In the genomic region with DNA sequence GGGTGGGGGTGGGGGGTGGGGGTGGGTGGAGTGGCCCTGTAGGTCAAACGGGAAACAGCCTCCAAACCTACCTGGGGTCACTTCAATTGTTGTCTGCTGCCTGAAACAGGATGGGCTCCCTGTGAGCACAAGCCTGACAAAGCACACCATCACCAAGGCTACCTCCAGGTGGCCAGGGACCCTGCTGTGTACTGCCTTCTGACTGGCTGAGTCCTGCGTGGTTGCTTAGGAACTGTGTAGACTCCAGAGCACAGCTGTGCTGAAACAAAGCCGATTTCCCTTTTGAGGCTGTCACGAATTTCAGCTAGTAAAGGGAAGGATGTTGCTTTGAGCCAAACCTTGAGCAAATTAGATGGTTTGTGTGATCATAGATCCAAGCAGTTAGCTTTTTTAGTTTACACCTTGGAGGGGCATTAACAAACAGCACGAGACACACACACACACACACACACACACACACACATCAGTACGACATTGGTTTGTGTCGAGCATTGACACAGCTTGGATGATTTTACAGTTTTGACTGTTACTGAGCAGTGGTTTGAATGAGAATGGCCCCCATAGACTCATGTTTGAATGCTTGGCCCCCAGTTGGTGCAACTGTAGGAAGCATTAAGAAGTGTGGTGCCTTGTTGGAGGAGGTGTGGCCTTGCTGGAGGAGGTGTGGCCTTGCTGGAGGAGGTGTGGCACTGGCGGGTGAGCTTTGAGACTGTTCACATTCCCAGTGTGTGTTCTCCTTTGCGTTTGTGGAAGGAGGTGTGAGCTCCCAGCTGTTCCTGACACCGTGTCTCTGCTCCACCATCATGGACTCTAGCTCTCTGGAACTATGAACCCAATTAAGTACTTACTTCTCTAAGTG, we compare ENCODE assay signal across 8 mouse cellular contexts. TPM values are rescaled to one million over a fixed set of nuclear protein-coding genes. Genes with fewer than 3 reads are reported as not detected.
DNase-seq lines count a peak whose midpoint lies in the region; ATAC-seq lines count a peak whose summit lies in the region.

No protein-coding gene starts in this region.

- H3K9ac ChIP-seq in kidney, embryonic 15.5 days, result no peak overlapping the region
- no peak overlapping the region for H3K9ac ChIP-seq in intestine, embryonic 16.5 days (ENCODE audit: low read depth, low read length)
- no peak overlapping the region for H3K9ac ChIP-seq in liver, embryonic 13.5 days

- H3K36me3 ChIP-seq in kidney, embryonic 15.5 days, result no peaks in the 10 kb centered on the region
- H3K36me3 ChIP-seq in erythroblast, embryonic 14.5 days (ENCODE audit: control insufficient read depth), result no peaks in the 10 kb centered on the region
- no peaks in the 10 kb centered on the region for H3K36me3 ChIP-seq in intestine, embryonic 16.5 days (ENCODE audit: control insufficient read depth, insufficient read depth, low read length)
- H3K36me3 ChIP-seq in liver, embryonic 13.5 days, result no peaks in the 10 kb centered on the region

- H3K4me3 ChIP-seq in kidney, embryonic 15.5 days (replicated peaks), result no peak overlapping the region
- peak overlapping the region; percentile 26 for H3K4me3 ChIP-seq in erythroblast, embryonic 14.5 days (replicated peaks)
- H3K4me3 ChIP-seq in intestine, embryonic 16.5 days (ENCODE audit: low read length), result no peak overlapping the region
- H3K4me3 ChIP-seq in liver, embryonic 13.5 days (replicated peaks), result no peak overlapping the region

- H3K9me3 ChIP-seq in kidney, embryonic 15.5 days (replicated peaks), result no peaks in the 10 kb centered on the region
- no peaks in the 10 kb centered on the region for H3K9me3 ChIP-seq in erythroblast, embryonic 14.5 days (ENCODE audit: control insufficient read depth, low read length)
- no peaks in the 10 kb centered on the region for H3K9me3 ChIP-seq in intestine, embryonic 16.5 days (ENCODE audit: control insufficient read depth, low read length)
- H3K9me3 ChIP-seq in liver, embryonic 13.5 days (replicated peaks), result no peaks in the 10 kb centered on the region

- H3K4me1 ChIP-seq in kidney, embryonic 15.5 days, result 0 out of 2 replicates have a peak, but pooled peaks cover 3% of the 10 kb centered on the region
- H3K4me1 ChIP-seq in erythroblast, embryonic 14.5 days (ENCODE audit: control insufficient read depth), result peaks cover 68% of the 10 kb centered on the region
- peaks cover 3% of the 10 kb centered on the region; the same call in 1 of the 2 replicates for H3K4me1 ChIP-seq in intestine, embryonic 16.5 days (ENCODE audit: control insufficient read depth, insufficient read depth, low read length)
- H3K4me1 ChIP-seq in liver, embryonic 13.5 days (replicated peaks), result peaks cover 33% of the 10 kb centered on the region

- DNase-seq in kidney, postnatal 14 days, result no peak
- DNase-seq in liver, embryonic 13.5 days, result peak; percentile 59
- DNase-seq in retina, postnatal 7 days (ENCODE audit: low read depth, low spot score), result peak; percentile 70
- DNase-seq in urinary bladder, postnatal 10 days (ENCODE audit: low spot score), result no peak
- no peak for DNase-seq in testis, postnatal 10 days (ENCODE audit: low spot score)

- 9% methylated on average over 10 of the region's 10 CpGs for WGBS in kidney, embryonic 15.5 days
- WGBS in intestine, embryonic 16.5 days, result 8% methylated on average over 10 of the region's 10 CpGs
- WGBS in liver, embryonic 13.5 days (ENCODE audit: insufficient replicate concordance), result 14% methylated on average over 10 of the region's 10 CpGs

- ATAC-seq in kidney, embryonic 15.5 days (replicated peaks; ENCODE audit: low FRiP score), result peak; percentile 82; the same call in 1 of the 2 replicates
- peak; percentile 82 for ATAC-seq in intestine, embryonic 16.5 days
- ATAC-seq in liver, embryonic 13.5 days (ENCODE audit: low read depth), result peak; percentile 85

- no peak overlapping the region for H3K27ac ChIP-seq in kidney, embryonic 15.5 days
- no peak overlapping the region for H3K27ac ChIP-seq in intestine, embryonic 16.5 days (ENCODE audit: low read length)
- no peak overlapping the region for H3K27ac ChIP-seq in liver, embryonic 13.5 days

- H3K4me2 ChIP-seq in kidney, embryonic 15.5 days, result 0 out of 2 replicates have a peak overlapping the region, but pooled peaks have one; percentile 26
- no peak overlapping the region for H3K4me2 ChIP-seq in intestine, embryonic 16.5 days (ENCODE audit: low read depth, low read length)
- 0 out of 2 replicates have a peak overlapping the region, but pooled peaks have one; percentile 19 for H3K4me2 ChIP-seq in liver, embryonic 13.5 days

- no peaks in the 10 kb centered on the region for H3K27me3 ChIP-seq in kidney, embryonic 15.5 days
- peaks cover 2% of the 10 kb centered on the region; the same call in 1 of the 2 replicates for H3K27me3 ChIP-seq in erythroblast, embryonic 14.5 days (ENCODE audit: control insufficient read depth)
- no peaks in the 10 kb centered on the region for H3K27me3 ChIP-seq in intestine, embryonic 16.5 days (replicated peaks; ENCODE audit: control insufficient read depth, insufficient read depth, low read length)
- 0 out of 2 replicates have a peak, but pooled peaks cover 4% of the 10 kb centered on the region for H3K27me3 ChIP-seq in liver, embryonic 13.5 days

RNA-seq across cellular contexts. Expression of gene Erv3, which starts 11.8 kb away (rescaled TPM):
- polyA plus RNA-seq in kidney, embryonic 15.5 days (2015; fragmentation: Nextera tagmentation; extraction: Ambion mirVana), result not detected in 2 replicates
- not detected in 2 replicates for polyA plus RNA-seq in erythroblast, embryonic 14.5 days (2012)
- not detected in 2 replicates for polyA plus RNA-seq in intestine, embryonic 16.5 days (2015; fragmentation: Nextera tagmentation; extraction: Ambion mirVana)
- not detected in 2 replicates for polyA plus RNA-seq in liver, embryonic 13.5 days (2015; fragmentation: Nextera tagmentation; extraction: Ambion mirVana)

Comparison
In these comparisons a context has a peak if more than half of its experiments do, and no peak if none do; other contexts are left out.
1. DNase-seq: peak in liver, embryonic 13.5 days (single experiment) and retina, postnatal 7 days (single experiment); none in kidney, postnatal 14 days (single experiment), urinary bladder, postnatal 10 days (single experiment) and testis, postnatal 10 days (single experiment).
2. Peak in every context shown above with its lines, with median percentiles within 50 percentile points of each other: ATAC-seq.